Mouse (Mus musculus) heart, embryonic 11.5 days (tissue): ENCODE measurements around the gene Fut8. TPM values are rescaled to one million over a fixed set of nuclear protein-coding genes. Genes with fewer than 3 reads are reported as not detected.
"Not testable (repeated sequence)": the region's sequence is repeated elsewhere in the genome, so short reads cannot be mapped to it uniquely, and the experiment has no call there.

Experiments used
- ATAC-seq: fragments of 200-750 bp; cut with Nextera tagmentation; replicated peaks from 2 replicates; pipeline ENCODE4 v1.8.0; 2017; ENCODE audit warnings: moderate library complexity; ENCODE audit not compliant: insufficient number of reproducible peaks, low FRiP score, low TSS enrichment
- H3K27ac ChIP-seq: fragments of 300-500 bp; sonication (generic); 2 replicates; pipeline ENCODE4 v1.5.1; 2014; ENCODE audit warnings: mild to moderate bottlenecking, low read depth, low read length
- H3K27me3 ChIP-seq: fragments of 300-500 bp; sonication (generic); 2 replicates; pipeline ENCODE4 v1.6.1; 2014; ENCODE audit warnings: mild to moderate bottlenecking, low read length, mixed read lengths; ENCODE audit not compliant: control insufficient read depth, insufficient read depth
- H3K36me3 ChIP-seq: fragments of 300-500 bp; sonication (generic); 2 replicates; pipeline ENCODE4 v1.6.1; 2014; ENCODE audit warnings: mild to moderate bottlenecking, low read length, moderate library complexity, mixed read lengths; ENCODE audit not compliant: control insufficient read depth, insufficient read depth
- H3K4me1 ChIP-seq: fragments of 300-500 bp; sonication (generic); 2 replicates; pipeline ENCODE4 v1.6.1; 2014; ENCODE audit warnings: low read length; ENCODE audit not compliant: control insufficient read depth, insufficient read depth
- H3K4me2 ChIP-seq: fragments of 300-500 bp; sonication (generic); 2 replicates; pipeline ENCODE4 v1.6.1; 2014; ENCODE audit warnings: mild to moderate bottlenecking, moderate library complexity
- H3K4me3 ChIP-seq: fragments of 300-500 bp; sonication (generic); 2 replicates; pipeline ENCODE4 v1.5.1; 2014; ENCODE audit warnings: low read depth, low read length
- H3K9ac ChIP-seq: fragments of 300-500 bp; sonication (generic); 2 replicates; pipeline ENCODE4 v1.6.1; 2014; ENCODE audit warnings: mild to moderate bottlenecking, low read depth, low read length, moderate library complexity
- H3K9me3 ChIP-seq: fragments of 300-500 bp; sonication (generic); replicated peaks from 2 replicates; pipeline ENCODE4 v1.6.1; 2016; ENCODE audit warnings: low read length; ENCODE audit not compliant: control insufficient read depth
- WGBS: fragments of 180-500 bp; shearing (Covaris S2); extraction: QIAGEN DNeasy Blood & Tissue Kit; methylation state at CpG from one replicate; pipeline ENCODE4 v1.1.7; 2014; ENCODE audit not compliant: insufficient replicate concordance; 5-methylcytosine and 5-hydroxymethylcytosine counted together
- polyA plus RNA-seq: library from polyadenylated mRNA; unstranded; fragments of >200 nt; fragmentation: Nextera tagmentation; extraction: Ambion mirVana; gene quantifications from 2 replicates; pipeline ENCODE4 v1.2.1, GENCODE M21; 2014

The Fut8 gene
- polyA plus RNA-seq, 1 experiment from 2014 or later: 17.1 TPM

GRCm38 (mm10) chr12:77270694-77271093, 32.8 kb downstream of the Fut8 start:
- 85% methylated on average over 3 of the region's 3 CpGs for WGBS

GRCm38 (mm10) chr12:77288507-77288906, 50.6 kb downstream of the Fut8 start:
- H3K27me3 ChIP-seq: no peaks in the 10 kb centered on the region
- no peak for ATAC-seq
- WGBS: 78% methylated on average over 2 of the region's 2 CpGs
- no peak overlapping the region for H3K27ac ChIP-seq
- no peaks in the 10 kb centered on the region for H3K36me3 ChIP-seq
- no peak overlapping the region for H3K9ac ChIP-seq
- no peaks in the 10 kb centered on the region for H3K4me1 ChIP-seq
- H3K9me3 ChIP-seq: no peaks in the 10 kb centered on the region
- H3K4me3 ChIP-seq: no peak overlapping the region
- H3K4me2 ChIP-seq: no peak overlapping the region

More at GRCm38 (mm10) chr12:77270694-77271093, 32.8 kb downstream of the Fut8 start:
- ATAC-seq: no peak
- Histone ChIP-seq H3K27me3 (no peaks in the 10 kb centered on the region), H3K9ac (no peak overlapping the region), H3K36me3 (no peaks in the 10 kb centered on the region), H3K4me1 (no peaks in the 10 kb centered on the region), H3K4me2 (no peak overlapping the region), H3K9me3 (no peaks in the 10 kb centered on the region), H3K27ac (no peak overlapping the region), H3K4me3 (no peak overlapping the region)

- ATAC-seq: no peak
- no peak overlapping the region for H3K27ac ChIP-seq
Measured at GRCm38 (mm10) chr12:77291017-77291416, 53.1 kb downstream of the Fut8 start.

GRCm38 (mm10) chr12:77291864-77292263, 53.9 kb downstream of the Fut8 start:
- not testable (repeated sequence) for ATAC-seq, H3K9me3 ChIP-seq, H3K9ac ChIP-seq, H3K27ac ChIP-seq, H3K4me1 ChIP-seq, H3K36me3 ChIP-seq, H3K4me2 ChIP-seq, H3K4me3 ChIP-seq, H3K27me3 ChIP-seq
- WGBS: 65% methylated on average over 2 of the region's 2 CpGs

More at GRCm38 (mm10) chr12:77291017-77291416, 53.1 kb downstream of the Fut8 start:
- no peaks in the 10 kb centered on the region for H3K4me1 ChIP-seq
- no peaks in the 10 kb centered on the region for H3K36me3 ChIP-seq
- 76% methylated on average over 4 of the region's 4 CpGs for WGBS
- no peak overlapping the region for H3K9ac ChIP-seq
- no peak overlapping the region for H3K4me3 ChIP-seq
- H3K9me3 ChIP-seq: no peaks in the 10 kb centered on the region
- H3K4me2 ChIP-seq: no peak overlapping the region
- H3K27me3 ChIP-seq: no peaks in the 10 kb centered on the region

GRCm38 (mm10) chr12:77292375-77293258, 54.7 kb downstream of the Fut8 start:
- H3K27me3 ChIP-seq: no peaks in the 10 kb centered on the region
- ATAC-seq: no peak
- WGBS: 59% methylated on average over 4 of the region's 4 CpGs

GRCm38 (mm10) chr12:77296119-77296518, 58.2 kb downstream of the Fut8 start:
- Histone ChIP-seq H3K4me3 (no peak overlapping the region), H3K36me3 (no peaks in the 10 kb centered on the region), H3K9ac (no peak overlapping the region), H3K27ac (no peak overlapping the region), H3K27me3 (no peaks in the 10 kb centered on the region), H3K4me2 (no peak overlapping the region), H3K4me1 (no peaks in the 10 kb centered on the region), H3K9me3 (no peaks in the 10 kb centered on the region)
- WGBS: 79% methylated on average over 1 of the region's 1 CpGs
- ATAC-seq: no peak

More at GRCm38 (mm10) chr12:77292375-77293258, 54.7 kb downstream of the Fut8 start:
- H3K4me3 ChIP-seq: no peak overlapping the region
- H3K9me3 ChIP-seq: no peaks in the 10 kb centered on the region
- H3K36me3 ChIP-seq: no peaks in the 10 kb centered on the region
- no peak overlapping the region for H3K9ac ChIP-seq
- H3K4me2 ChIP-seq: no peak overlapping the region
- H3K27ac ChIP-seq: no peak overlapping the region
- H3K4me1 ChIP-seq: no peaks in the 10 kb centered on the region

- 62% methylated on average over 4 of the region's 4 CpGs for WGBS
- Histone ChIP-seq H3K27ac (no peak overlapping the region), H3K4me2 (no peak overlapping the region), H3K4me3 (no peak overlapping the region), H3K36me3 (no peaks in the 10 kb centered on the region), H3K27me3 (no peaks in the 10 kb centered on the region), H3K4me1 (no peaks in the 10 kb centered on the region), H3K9me3 (no peaks in the 10 kb centered on the region), H3K9ac (no peak overlapping the region)
- ATAC-seq: no peak
Measured at GRCm38 (mm10) chr12:77297114-77297513, 59.2 kb downstream of the Fut8 start.

- WGBS: 70% methylated on average over 2 of the region's 2 CpGs
- Histone ChIP-seq H3K4me3 (no peak overlapping the region), H3K9me3 (no peaks in the 10 kb centered on the region), H3K27me3 (no peaks in the 10 kb centered on the region), H3K36me3 (no peaks in the 10 kb centered on the region), H3K9ac (no peak overlapping the region), H3K27ac (no peak overlapping the region), H3K4me1 (no peaks in the 10 kb centered on the region), H3K4me2 (no peak overlapping the region)
- ATAC-seq: no peak
Measured at GRCm38 (mm10) chr12:77297858-77298257, 59.9 kb downstream of the Fut8 start.

GRCm38 (mm10) chr12:77302011-77302410, 64.1 kb downstream of the Fut8 start:
- H3K9ac ChIP-seq: no peak overlapping the region
- H3K27me3 ChIP-seq: no peaks in the 10 kb centered on the region
- no peak overlapping the region for H3K4me3 ChIP-seq
- H3K4me2 ChIP-seq: no peak overlapping the region
- no peaks in the 10 kb centered on the region for H3K4me1 ChIP-seq
- no peaks in the 10 kb centered on the region for H3K9me3 ChIP-seq
- ATAC-seq: no peak
- no peaks in the 10 kb centered on the region for H3K36me3 ChIP-seq
- no peak overlapping the region for H3K27ac ChIP-seq
- WGBS: 95% methylated on average over 1 of the region's 1 CpGs
